Mouse (Mus musculus) ES-E14 (cell line): ENCODE measurements around the gene Tenm3.

Source experiments
- CHD2 ChIP-seq: IDR thresholded peaks from 2 replicates; pipeline ENCODE4 v1.6.1; 2014; ENCODE audit warnings: mild to moderate bottlenecking, low read depth, low read length, inconsistent platforms
- HCFC1 ChIP-seq: IDR thresholded peaks from 2 replicates; pipeline ENCODE4 v1.6.1; 2012; ENCODE audit warnings: low read length, inconsistent platforms, borderline replicate concordance; ENCODE audit not compliant: insufficient read depth
- MAFK ChIP-seq: IDR thresholded peaks from 2 replicates; pipeline ENCODE4 v1.6.1; 2014; ENCODE audit warnings: mild to moderate bottlenecking, low read depth, low read length, inconsistent platforms; ENCODE audit not compliant: insufficient read depth
- ZC3H11A ChIP-seq: IDR thresholded peaks from 2 replicates; pipeline ENCODE4 v1.6.1; 2012; ENCODE audit warnings: low read depth, mild to moderate bottlenecking, inconsistent platforms, low read length, borderline replicate concordance

DNA sequence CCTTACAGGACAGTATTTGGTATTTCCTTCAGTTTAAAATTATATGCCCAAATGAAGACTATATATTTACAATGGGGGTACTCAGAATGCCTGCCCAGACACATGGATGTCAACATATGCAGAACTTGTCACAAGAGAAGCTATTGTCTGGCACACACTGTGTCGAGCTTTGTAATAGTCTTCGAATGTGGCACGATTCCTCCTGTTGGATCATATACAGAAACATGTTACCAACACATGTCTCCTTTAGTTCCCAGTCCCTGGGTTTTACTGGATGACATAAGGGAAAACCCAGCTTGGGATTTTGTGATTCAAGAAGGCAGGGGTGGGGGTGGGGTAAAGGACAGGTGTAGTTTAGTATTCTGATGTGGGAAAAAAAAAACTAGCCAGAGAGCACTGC, 524.1 kb downstream of the Tenm3 start:
- TF ChIP-seq HCFC1 (no peak), CHD2 (no peak), ZC3H11A (no peak), MAFK (no peak)
